Mouse (Mus musculus) brain, embryonic 14.5 days (tissue): ENCODE measurements around the gene Scn3b. TPM values are rescaled to one million over a fixed set of nuclear protein-coding genes. Genes with fewer than 3 reads are reported as not detected.
A peak's percentile ranks its signal among the peaks of the same experiment; 100 is the strongest.

Experiments used
- DNase-seq: peaks from one replicate; pipeline ENCODE4 v3.0.0-alpha.2; 2011; ENCODE audit warnings: low read depth
- CTCF ChIP-seq: fragments of 200-500 bp; IDR thresholded peaks from 2 replicates; pipeline ENCODE4 v1.5.1; 2012; ENCODE audit warnings: inconsistent platforms, mild to moderate bottlenecking, moderate library complexity, borderline replicate concordance; ENCODE audit not compliant: insufficient read depth, insufficient read length; ENCODE audit errors: extremely low read depth
- POLR2A ChIP-seq: fragments of 200-500 bp; IDR thresholded peaks from 2 replicates; pipeline ENCODE4 v1.6.1; 2012; ENCODE audit warnings: mild to moderate bottlenecking, inconsistent platforms, borderline replicate concordance; ENCODE audit not compliant: poor library complexity, insufficient read depth, insufficient read length, severe bottlenecking; ENCODE audit errors: extremely low read depth
- polyA plus RNA-seq: library from polyadenylated mRNA; depleted of rRNA; stranded (reverse); fragments of >200 nt; gene quantifications from 2 replicates; pipeline ENCODE4 v1.2.3, GENCODE M21; 2012

Scn3b gene
- polyA plus RNA-seq, 1 experiment: 120 TPM

DNA sequence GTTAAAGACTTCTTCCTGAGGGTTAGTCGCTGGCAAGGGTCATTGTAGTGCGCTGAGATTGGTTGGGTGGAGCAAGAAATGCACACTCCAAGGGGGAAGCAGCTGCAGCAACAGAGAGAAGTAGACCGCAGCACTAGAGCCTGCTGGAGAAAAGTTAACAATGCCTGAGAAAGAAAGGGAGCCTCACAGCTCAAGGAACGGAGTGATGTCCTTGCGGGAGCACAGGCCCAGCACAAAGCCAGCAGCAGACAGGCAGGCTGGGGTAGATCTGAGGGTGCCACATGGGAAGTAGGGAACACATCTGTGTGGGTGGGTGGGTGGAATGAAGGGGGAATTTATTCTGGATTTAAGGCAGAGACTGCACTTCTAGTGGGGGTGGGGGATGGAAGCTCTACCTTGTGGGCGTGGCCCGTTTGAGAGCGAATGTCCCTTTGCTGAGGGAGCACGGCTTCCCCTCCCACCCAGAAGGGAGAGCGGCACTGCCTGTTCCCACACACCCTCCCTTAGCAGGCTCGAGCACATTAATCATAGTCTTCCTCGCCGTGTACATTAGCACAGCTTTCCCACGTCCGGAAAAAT, 27.7 kb upstream of the Scn3b start:
- DNase-seq: peak; percentile 88
- TF ChIP-seq POLR2A (peak; percentile 57; the same call in 1 of the 2 replicates), CTCF (no peak)

GRCm38 (mm10) chr9:40241951-40242888, 26.8 kb upstream of the Scn3b start:
- peak; percentile 93 for DNase-seq
- no peak for TF ChIP-seq POLR2A
- TF ChIP-seq CTCF: no peak

GRCm38 (mm10) chr9:40245466-40245865, 23.6 kb upstream of the Scn3b start:
- no peak for DNase-seq
- TF ChIP-seq CTCF (no peak), POLR2A (no peak)

- no peak for TF ChIP-seq POLR2A
- no peak for TF ChIP-seq CTCF
- peak; percentile 55 for DNase-seq
Measured at GRCm38 (mm10) chr9:40245974-40246665, 22.9 kb upstream of the Scn3b start.

- TF ChIP-seq CTCF: no peak
- TF ChIP-seq POLR2A: no peak
Measured at GRCm38 (mm10) chr9:40246702-40247101, 22.3 kb upstream of the Scn3b start.

DNA sequence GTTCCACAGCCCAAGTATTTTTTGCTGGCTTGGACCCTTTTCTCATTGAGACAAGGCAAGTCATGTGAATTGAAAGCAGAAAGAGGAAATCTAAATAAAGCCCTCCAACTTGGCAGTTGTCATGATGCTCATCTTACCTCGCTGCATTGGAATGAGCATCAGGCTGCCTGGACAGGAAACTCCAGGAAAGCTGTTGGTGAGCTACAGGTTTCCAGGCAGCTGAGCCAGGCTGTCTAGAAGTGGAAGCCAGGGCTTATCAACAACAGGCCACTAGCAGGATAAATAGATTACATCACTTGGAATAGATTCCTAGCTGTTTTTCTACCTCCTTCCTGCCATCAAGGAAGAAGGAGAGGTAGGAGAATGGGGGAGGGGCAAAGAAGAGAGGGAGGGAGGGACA, 19.9 kb upstream of the Scn3b start:
- DNase-seq: no peak
- TF ChIP-seq POLR2A: no peak
- no peak for TF ChIP-seq CTCF

More at GRCm38 (mm10) chr9:40246702-40247101, 22.3 kb upstream of the Scn3b start:
- DNase-seq: peak; percentile 16

GRCm38 (mm10) chr9:40252459-40252858, 16.6 kb upstream of the Scn3b start:
- TF ChIP-seq POLR2A (no peak), CTCF (no peak)
- no peak for DNase-seq

DNA sequence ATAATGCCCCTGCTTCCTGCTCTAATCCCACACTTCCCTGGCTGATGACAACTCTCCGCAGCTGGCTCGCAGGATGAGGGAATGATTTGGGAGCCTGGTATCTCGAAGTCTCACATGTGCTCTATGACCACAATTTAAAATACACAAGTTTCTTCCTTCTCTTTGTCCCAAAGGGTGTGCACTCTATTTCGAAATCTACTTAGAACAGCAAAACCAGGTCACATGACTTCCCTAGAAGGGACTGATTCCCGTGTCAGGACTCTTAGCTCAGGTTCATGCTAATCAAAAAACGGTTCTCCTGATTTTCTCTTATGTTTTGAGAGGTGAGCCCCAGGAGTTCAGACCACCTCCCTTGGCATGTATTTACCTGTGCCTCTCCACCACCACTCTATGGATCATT, 5.1 kb upstream of the Scn3b start:
- DNase-seq: no peak
- TF ChIP-seq CTCF (no peak), POLR2A (no peak)

- TF ChIP-seq CTCF: no peak
- no peak for TF ChIP-seq POLR2A
- DNase-seq: peak; percentile 59
Measured at GRCm38 (mm10) chr9:40268040-40268747, 823 bp upstream of the Scn3b start.

GRCm38 (mm10) chr9:40268748-40269102, 292 bp upstream of the Scn3b start:
- TF ChIP-seq CTCF (no peak), POLR2A (no peak)
- no peak for DNase-seq

- TF ChIP-seq CTCF (no peak), POLR2A (no peak)
Measured at GRCm38 (mm10) chr9:40269880-40270279, 863 bp downstream of the Scn3b start.

More at GRCm38 (mm10) chr9:40269880-40270279, 863 bp downstream of the Scn3b start:
- peak; percentile 55 for DNase-seq
